Mouse (Mus musculus) heart, adult 2 months (tissue): Measurements from ENCODE around the gene Gm14597.
"Not testable (repeated sequence)": the region's sequence is repeated elsewhere in the genome, so short reads cannot be mapped to it uniquely, and the experiment has no call there.

Experiments used
- CTCF ChIP-seq: fragments of 200-600 bp; IDR thresholded peaks from 2 replicates; pipeline ENCODE4 v1.8.1; 2022; ENCODE audit warnings: antibody characterized with exemption, mild to moderate bottlenecking, moderate library complexity
- POLR2A ChIP-seq: fragments of 200-500 bp; IDR thresholded peaks from 2 replicates; pipeline ENCODE4 v1.6.1; 2011; ENCODE audit warnings: mild to moderate bottlenecking, low read depth, low read length, control low read depth; ENCODE audit not compliant: insufficient read depth

GRCm38 (mm10) chrX:53599993-53600392 lies 8.8 kb downstream of the Gm14597 start:
- peak; percentile 62 for TF ChIP-seq CTCF
- not testable (repeated sequence) for TF ChIP-seq POLR2A
